Mouse (Mus musculus) left cerebral cortex, postnatal 14 days (tissue): Measurements from ENCODE around the gene Cpsf7. TPM values are rescaled to one million over a fixed set of nuclear protein-coding genes. Genes with fewer than 3 reads are reported as not detected.

Source experiments
- DNase-seq, 2 experiments: peaks; one replicate each; pipeline ENCODE4 v3.0.0; 2021 to 2022; ENCODE audit warnings: low spot score in 2 of 2, mixed read lengths in 1 of 2
- intact Hi-C: fragments of 180-260 bp; cut with DNase I; formaldehyde crosslinking; loops from one replicate; pipeline ENCODE4 v1.15.1; 2025
- total RNA-seq, 2 experiments: library from RNA; stranded (reverse); gene quantifications; 2 replicates each; pipeline ENCODE4 v1.2.3; 2021

The Cpsf7 gene
- total RNA-seq, 2 experiments from 2014 or later, result 70.2 to 70.9 TPM

DNA sequence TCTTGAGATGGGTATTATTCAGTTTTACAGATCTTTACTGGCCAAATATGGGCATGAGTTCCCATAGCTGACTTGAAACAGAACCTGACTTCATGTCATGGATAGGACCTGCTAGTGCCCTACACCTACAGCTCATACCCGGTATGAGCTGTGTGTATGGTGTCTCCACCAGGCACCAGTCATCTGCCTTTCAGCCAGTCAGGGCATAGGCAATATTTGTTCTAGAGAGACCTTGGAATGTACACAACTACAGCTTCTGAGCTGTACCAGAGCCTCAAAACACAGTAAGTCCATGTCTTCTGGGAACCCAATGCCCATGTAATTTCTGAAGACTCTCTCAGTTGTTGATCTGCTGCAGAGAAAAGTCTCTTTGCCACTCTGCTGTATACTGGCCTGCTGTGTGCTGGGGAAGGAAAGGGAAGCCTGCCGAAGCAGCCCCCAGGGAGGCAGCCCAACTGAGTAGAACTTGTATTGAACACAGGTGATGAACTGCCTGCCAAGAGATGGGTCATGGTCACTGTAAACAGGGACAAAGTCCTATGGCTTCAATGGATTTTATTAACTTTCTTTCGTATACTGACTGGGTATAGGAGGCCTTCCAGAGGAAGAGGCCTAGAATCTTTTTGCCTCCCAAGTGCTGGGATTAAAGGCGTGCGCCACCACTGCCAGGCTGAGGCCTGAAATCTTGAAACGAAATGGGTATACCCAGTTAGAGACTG, 66.8 kb downstream of the Cpsf7 start:
- DNase-seq, result no peak
- intact Hi-C loops, result no loop called here

Other genes with a start within 250 kb of the Cpsf7 start
- gene Dagla, start 220.4 kb upstream of the Cpsf7 start, total RNA-seq, result 10 to 100 TPM; 84.2 to 85.4 TPM
- 100 to 1,000 TPM; 279 to 314 TPM for gene Syt7, start 136.2 kb upstream of the Cpsf7 start, total RNA-seq
- gene Lrrc10b, start 67.8 kb upstream of the Cpsf7 start, total RNA-seq, result 10 to 100 TPM in 1 of 2 experiments, 1 to 10 TPM in 1; 8.8 to 12.7 TPM
- 1 to 10 TPM in 1 of 2 experiments, under 1 TPM in 1; 0.89 to 1.0 TPM for gene Ppp1r32, start 42.3 kb upstream of the Cpsf7 start, total RNA-seq
- 10 to 100 TPM; 59.0 to 60.1 TPM for gene Sdhaf2, start 876 bp downstream of the Cpsf7 start, total RNA-seq
- gene Tmem216, start 31.0 kb downstream of the Cpsf7 start, total RNA-seq, result 10 to 100 TPM; 10.2 to 11.4 TPM
- gene Cyb561a3, start 51.9 kb downstream of the Cpsf7 start, total RNA-seq, result 10 to 100 TPM; 11.8 to 12.1 TPM
- 10 to 100 TPM; 11.2 to 13.2 TPM for gene Tmem138, start 52.1 kb downstream of the Cpsf7 start, total RNA-seq
- gene Ddb1, start 80.1 kb downstream of the Cpsf7 start, total RNA-seq, result 100 to 1,000 TPM; 195 to 201 TPM
- 10 to 100 TPM; 24.7 to 26.2 TPM for gene Tkfc, start 80.4 kb downstream of the Cpsf7 start, total RNA-seq
- gene Vwce, start 108.9 kb downstream of the Cpsf7 start, total RNA-seq, result under 1 TPM; 0.37 to 0.76 TPM
- gene Pga5, start 152.8 kb downstream of the Cpsf7 start, total RNA-seq, result not detected
- 10 to 100 TPM; 29.3 to 32.5 TPM for gene Vps37c, start 163.5 kb downstream of the Cpsf7 start, total RNA-seq
- gene Cd5, start 213.7 kb downstream of the Cpsf7 start, total RNA-seq, result under 1 TPM; 0.17 to 0.22 TPM